Mouse (Mus musculus): ENCODE measurements around the gene Ldlrad1. TPM values are rescaled to one million over a fixed set of nuclear protein-coding genes. Genes with fewer than 3 reads are reported as not detected.

Gene Ldlrad1
- polyA plus RNA-seq (2014; fragmentation: Nextera tagmentation; extraction: Ambion mirVana) = not detected in 2 replicates

- H3K4me1 ChIP-seq (ENCODE audit: control insufficient read depth, insufficient read depth, low read length) = no peaks in the 10 kb centered on the region
- H3K36me3 ChIP-seq (ENCODE audit: control insufficient read depth, insufficient read depth, low read length) = peaks cover 15% of the 10 kb centered on the region
- no peak within 1 kb of the TSS for H3K4me3 ChIP-seq (ENCODE audit: low read depth, low read length)
- no peak for ATAC-seq (ENCODE audit: low read depth)
- no peaks in the 10 kb centered on the region for H3K27me3 ChIP-seq (ENCODE audit: control insufficient read depth, insufficient read depth, low read length)
- no peak within 1 kb of the TSS for H3K4me2 ChIP-seq (ENCODE audit: low read depth, low read length)
- no peak within 1 kb of the TSS for H3K27ac ChIP-seq (ENCODE audit: low read depth, low read length)
- 87% methylated on average over 3 of the region's 3 CpGs for WGBS
- no peaks in the 10 kb centered on the region for H3K9me3 ChIP-seq (ENCODE audit: control insufficient read depth, low read length)
- no peak within 1 kb of the TSS for H3K9ac ChIP-seq (replicated peaks; ENCODE audit: low read depth, low read length)
Observed at GRCm38 (mm10) chr4:107208880-107209279, at the start of gene Ldlrad1. Gene Ldlrad1 (plus strand): TSS chr4:107209180.

GRCm38 (mm10) chr4:107160181-107160580 lies 48.8 kb upstream of the Ldlrad1 start:
- 94% methylated on average over 8 of the region's 8 CpGs for WGBS
- Histone ChIP-seq H3K4me2 (ENCODE audit: low read depth, low read length) (no peak overlapping the region), H3K27me3 (ENCODE audit: control insufficient read depth, insufficient read depth, low read length) (no peaks in the 10 kb centered on the region), H3K4me1 (ENCODE audit: control insufficient read depth, insufficient read depth, low read length) (no peaks in the 10 kb centered on the region), H3K9ac (replicated peaks; ENCODE audit: low read depth, low read length) (no peak overlapping the region), H3K27ac (ENCODE audit: low read depth, low read length) (no peak overlapping the region), H3K4me3 (ENCODE audit: low read depth, low read length) (no peak overlapping the region), H3K9me3 (ENCODE audit: control insufficient read depth, low read length) (no peaks in the 10 kb centered on the region), H3K36me3 (ENCODE audit: control insufficient read depth, insufficient read depth, low read length) (peaks cover 12% of the 10 kb centered on the region)
- no peak for ATAC-seq (ENCODE audit: low read depth)

- ATAC-seq (ENCODE audit: low read depth) = no peak
- H3K27ac ChIP-seq (ENCODE audit: low read depth, low read length) = no peak overlapping the region
- WGBS = 91% methylated on average over 10 of the region's 10 CpGs
Observed at GRCm38 (mm10) chr4:107163341-107163740, 45.6 kb upstream of the Ldlrad1 start.

GRCm38 (mm10) chr4:107163756-107164587 lies 45.0 kb upstream of the Ldlrad1 start:
- Histone ChIP-seq H3K27ac (ENCODE audit: low read depth, low read length) (no peak overlapping the region), H3K9me3 (ENCODE audit: control insufficient read depth, low read length) (no peaks in the 10 kb centered on the region), H3K4me1 (ENCODE audit: control insufficient read depth, insufficient read depth, low read length) (no peaks in the 10 kb centered on the region), H3K27me3 (ENCODE audit: control insufficient read depth, insufficient read depth, low read length) (no peaks in the 10 kb centered on the region), H3K9ac (replicated peaks; ENCODE audit: low read depth, low read length) (no peak overlapping the region), H3K4me2 (ENCODE audit: low read depth, low read length) (no peak overlapping the region), H3K4me3 (ENCODE audit: low read depth, low read length) (no peak overlapping the region), H3K36me3 (ENCODE audit: control insufficient read depth, insufficient read depth, low read length) (peaks cover 12% of the 10 kb centered on the region)
- ATAC-seq (ENCODE audit: low read depth) = peak; percentile 90
- WGBS = 35% methylated on average over 9 of the region's 9 CpGs

More at GRCm38 (mm10) chr4:107163341-107163740, 45.6 kb upstream of the Ldlrad1 start:
- Histone ChIP-seq H3K4me3 (ENCODE audit: low read depth, low read length) (no peak overlapping the region), H3K36me3 (ENCODE audit: control insufficient read depth, insufficient read depth, low read length) (peaks cover 12% of the 10 kb centered on the region), H3K9me3 (ENCODE audit: control insufficient read depth, low read length) (no peaks in the 10 kb centered on the region), H3K27me3 (ENCODE audit: control insufficient read depth, insufficient read depth, low read length) (no peaks in the 10 kb centered on the region), H3K4me2 (ENCODE audit: low read depth, low read length) (no peak overlapping the region), H3K4me1 (ENCODE audit: control insufficient read depth, insufficient read depth, low read length) (no peaks in the 10 kb centered on the region), H3K9ac (replicated peaks; ENCODE audit: low read depth, low read length) (no peak overlapping the region)

- Histone ChIP-seq H3K4me2 (ENCODE audit: low read depth, low read length) (no peak overlapping the region), H3K9me3 (ENCODE audit: control insufficient read depth, low read length) (no peaks in the 10 kb centered on the region), H3K27ac (ENCODE audit: low read depth, low read length) (no peak overlapping the region), H3K4me1 (ENCODE audit: control insufficient read depth, insufficient read depth, low read length) (no peaks in the 10 kb centered on the region), H3K9ac (replicated peaks; ENCODE audit: low read depth, low read length) (no peak overlapping the region), H3K36me3 (ENCODE audit: control insufficient read depth, insufficient read depth, low read length) (no peaks in the 10 kb centered on the region), H3K4me3 (ENCODE audit: low read depth, low read length) (no peak overlapping the region), H3K27me3 (ENCODE audit: control insufficient read depth, insufficient read depth, low read length) (no peaks in the 10 kb centered on the region)
- no peak for ATAC-seq (ENCODE audit: low read depth)
- WGBS = 84% methylated on average over 5 of the region's 5 CpGs
Observed at GRCm38 (mm10) chr4:107166700-107167099, 42.3 kb upstream of the Ldlrad1 start.

- H3K27me3 ChIP-seq (ENCODE audit: control insufficient read depth, insufficient read depth, low read length) = no peaks in the 10 kb centered on the region
- no peak overlapping the region for H3K4me2 ChIP-seq (ENCODE audit: low read depth, low read length)
- H3K9me3 ChIP-seq (ENCODE audit: control insufficient read depth, low read length) = no peaks in the 10 kb centered on the region
- H3K4me3 ChIP-seq (ENCODE audit: low read depth, low read length) = no peak overlapping the region
- H3K4me1 ChIP-seq (ENCODE audit: control insufficient read depth, insufficient read depth, low read length) = no peaks in the 10 kb centered on the region
- H3K9ac ChIP-seq (replicated peaks; ENCODE audit: low read depth, low read length) = no peak overlapping the region
- 87% methylated on average over 5 of the region's 5 CpGs for WGBS
- H3K36me3 ChIP-seq (ENCODE audit: control insufficient read depth, insufficient read depth, low read length) = no peaks in the 10 kb centered on the region
- ATAC-seq (ENCODE audit: low read depth) = no peak
- no peak overlapping the region for H3K27ac ChIP-seq (ENCODE audit: low read depth, low read length)
Observed at GRCm38 (mm10) chr4:107167798-107168197, 41.2 kb upstream of the Ldlrad1 start.

GRCm38 (mm10) chr4:107177506-107177905 lies 31.5 kb upstream of the Ldlrad1 start:
- WGBS = 50% methylated on average over 11 of the region's 11 CpGs
- ATAC-seq (ENCODE audit: low read depth) = no peak
- H3K4me1 ChIP-seq (ENCODE audit: control insufficient read depth, insufficient read depth, low read length) = peaks cover 29% of the 10 kb centered on the region
- no peaks in the 10 kb centered on the region for H3K9me3 ChIP-seq (ENCODE audit: control insufficient read depth, low read length)
- peak overlapping the region; percentile 91; the same call in 1 of the 2 replicates for H3K9ac ChIP-seq (replicated peaks; ENCODE audit: low read depth, low read length)
- H3K27ac ChIP-seq (ENCODE audit: low read depth, low read length) = peak overlapping the region; percentile 97
- H3K4me3 ChIP-seq (ENCODE audit: low read depth, low read length) = peak overlapping the region; percentile 94
- peak overlapping the region; percentile 82 for H3K4me2 ChIP-seq (ENCODE audit: low read depth, low read length)
- H3K27me3 ChIP-seq (ENCODE audit: control insufficient read depth, insufficient read depth, low read length) = no peaks in the 10 kb centered on the region; the same call in 1 of the 2 replicates
- H3K36me3 ChIP-seq (ENCODE audit: control insufficient read depth, insufficient read depth, low read length) = 0 out of 2 replicates have a peak, but pooled peaks cover 5% of the 10 kb centered on the region

GRCm38 (mm10) chr4:107178182-107178829 lies 30.7 kb upstream of the Ldlrad1 start, which contains the start of gene Tmem59:
Gene Tmem59 (plus strand): TSS chr4:107178399.
- peak; percentile 96 for ATAC-seq (ENCODE audit: low read depth)
- H3K9me3 ChIP-seq (ENCODE audit: control insufficient read depth, low read length) = no peaks in the 10 kb centered on the region
- H3K9ac ChIP-seq (replicated peaks; ENCODE audit: low read depth, low read length) = peak within 1 kb of the TSS; percentile 91
- H3K4me1 ChIP-seq (ENCODE audit: control insufficient read depth, insufficient read depth, low read length) = peaks cover 37% of the 10 kb centered on the region
- WGBS = under 1% methylated on average over 49 of the region's 49 CpGs
- H3K4me3 ChIP-seq (ENCODE audit: low read depth, low read length) = peak within 1 kb of the TSS; percentile 94
- peak within 1 kb of the TSS; percentile 97 for H3K27ac ChIP-seq (ENCODE audit: low read depth, low read length)
- no peaks in the 10 kb centered on the region; the same call in 1 of the 2 replicates for H3K27me3 ChIP-seq (ENCODE audit: control insufficient read depth, insufficient read depth, low read length)
- H3K36me3 ChIP-seq (ENCODE audit: control insufficient read depth, insufficient read depth, low read length) = 0 out of 2 replicates have a peak, but pooled peaks cover 5% of the 10 kb centered on the region
- H3K4me2 ChIP-seq (ENCODE audit: low read depth, low read length) = peak within 1 kb of the TSS; percentile 82

All from neural tube, embryonic 14.5 days (tissue).